22 mouse cellular contexts compared by ENCODE assay signal in the genomic region with DNA sequence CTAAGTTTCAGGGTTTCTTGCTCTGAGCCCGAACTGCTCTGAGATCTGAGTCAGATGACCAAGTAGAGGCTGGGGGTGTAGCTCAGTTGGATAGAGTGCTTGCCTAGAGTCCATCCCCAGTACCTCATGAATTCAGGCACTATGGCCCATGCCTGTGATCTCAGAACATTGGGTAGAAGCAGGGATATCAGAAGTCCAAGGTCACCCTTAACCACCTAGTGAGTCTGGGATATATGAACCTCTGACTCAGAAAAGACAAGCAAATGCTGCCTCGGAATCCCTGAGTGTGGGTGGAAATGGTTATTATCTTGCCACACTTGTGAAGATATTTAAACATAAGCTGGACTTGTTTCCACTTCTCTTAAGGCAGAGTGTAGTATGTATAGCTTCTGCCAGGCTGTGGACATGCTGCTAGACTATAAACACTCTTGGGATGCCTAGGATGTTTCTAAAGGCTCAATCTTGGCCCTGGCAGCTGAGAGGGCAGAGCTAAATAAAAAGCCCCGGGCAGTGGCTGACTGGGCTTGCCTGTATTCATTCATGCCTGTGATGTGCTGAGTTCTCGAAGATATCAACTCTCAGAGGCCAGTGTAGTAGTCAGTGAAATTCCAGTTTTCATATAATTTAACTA. TPM values are rescaled to one million over a fixed set of nuclear protein-coding genes. Genes with fewer than 3 reads are reported as not detected.
DNase-seq lines count a peak whose midpoint lies in the region; ATAC-seq lines count a peak whose summit lies in the region.
"Had no signal": no experiment of that assay in that cellular context is flagged by ENCODE, and none has a peak within 500 bp of the region (broad histone marks: within the 10 kb centered on the region; RNA-seq: fewer than 3 reads in every experiment).

No protein-coding gene starts in this region.

- intact Hi-C loops in heart, postnatal 36 days (cut with DNase I): no loop called here

- peak overlapping the region; percentile 28; the same call in 1 of the 2 replicates for H3K27ac ChIP-seq in heart, embryonic 12.5 days (ENCODE audit: poor library complexity, severe bottlenecking)
- peak overlapping the region; percentile 87 for H3K27ac ChIP-seq in heart, embryonic 16.5 days (ENCODE audit: low read length)
- H3K27ac ChIP-seq: forebrain, embryonic 12.5 days; hindbrain, embryonic 13.5 days; intestine, embryonic 15.5 days had no signal

- H3K36me3 ChIP-seq in heart, embryonic 12.5 days: no peaks in the 10 kb centered on the region
- no peaks in the 10 kb centered on the region for H3K36me3 ChIP-seq in heart, embryonic 16.5 days (ENCODE audit: control insufficient read depth, insufficient read depth)
- H3K36me3 ChIP-seq: forebrain, embryonic 12.5 days; G1E; hindbrain, embryonic 13.5 days; intestine, embryonic 15.5 days had no signal

- no peaks in the 10 kb centered on the region for H3K27me3 ChIP-seq in heart, embryonic 12.5 days (replicated peaks)
- H3K27me3 ChIP-seq in heart, embryonic 16.5 days (ENCODE audit: control insufficient read depth, insufficient read depth, low read length): no peaks in the 10 kb centered on the region
- H3K27me3 ChIP-seq: forebrain, embryonic 12.5 days; hindbrain, embryonic 13.5 days; intestine, embryonic 15.5 days; Patski had no signal

- no peak overlapping the region for H3K9ac ChIP-seq in heart, embryonic 12.5 days
- H3K9ac ChIP-seq in heart, embryonic 16.5 days (ENCODE audit: low read length): no peak overlapping the region
- H3K9ac ChIP-seq: forebrain, embryonic 12.5 days; hindbrain, embryonic 13.5 days; intestine, embryonic 15.5 days had no signal

- 51% methylated on average over 4 of the region's 4 CpGs for WGBS in heart, embryonic 12.5 days
- 41% methylated on average over 4 of the region's 4 CpGs for WGBS in heart, embryonic 16.5 days

- H3K4me3 ChIP-seq in heart, embryonic 12.5 days: no peak overlapping the region
- H3K4me3 ChIP-seq in heart, embryonic 16.5 days (ENCODE audit: low read length): no peak overlapping the region
- H3K4me3 ChIP-seq: forebrain, embryonic 12.5 days; hindbrain, embryonic 13.5 days; intestine, embryonic 15.5 days had no signal

- H3K4me1 ChIP-seq in heart, embryonic 12.5 days (replicated peaks): peaks cover 29% of the 10 kb centered on the region
- peaks cover 24% of the 10 kb centered on the region for H3K4me1 ChIP-seq in heart, embryonic 16.5 days (ENCODE audit: control insufficient read depth, insufficient read depth, low read length)
- H3K4me1 ChIP-seq: forebrain, embryonic 12.5 days; hindbrain, embryonic 13.5 days; intestine, embryonic 15.5 days had no signal

- no peak overlapping the region for H3K4me2 ChIP-seq in heart, embryonic 12.5 days
- H3K4me2 ChIP-seq in heart, embryonic 16.5 days (ENCODE audit: low read depth, low read length): no peak overlapping the region
- H3K4me2 ChIP-seq: forebrain, embryonic 12.5 days; hindbrain, embryonic 13.5 days; intestine, embryonic 15.5 days had no signal

- no peak for DNase-seq in heart, adult 18-20 months
- no peak for DNase-seq in heart, postnatal 36 days
- peak; percentile 56 for DNase-seq in Muller cell, postnatal 12 days (ENCODE audit: inconsistent ontology term)
- peak; percentile 65 for DNase-seq in brain, adult 2 months (ENCODE audit: low read depth, low spot score)
- DNase-seq in urinary bladder, postnatal 14 days (ENCODE audit: low spot score): no peak
- DNase-seq: adrenal gland, postnatal 14 days; B cell, adult 2 months; cerebellum, adult 2 months; cerebellum, postnatal 10 days; gastrocnemius, postnatal 14 days; kidney, adult 18-20 months had no signal

- ATAC-seq in heart, embryonic 12.5 days (ENCODE audit: insufficient number of reproducible peaks, low FRiP score): no peak
- peak; percentile 74 for ATAC-seq in heart, embryonic 16.5 days (replicated peaks; ENCODE audit: extremely low read depth, insufficient read depth, low FRiP score)
- ATAC-seq in granulocyte monocyte progenitor cell, adult 5-6 weeks (replicated peaks; ENCODE audit: poor library complexity, severe bottlenecking): no peak
- ATAC-seq: activated CD4-positive, CD25-positive, alpha-beta regulatory T cell, adult 4 months; CD4-positive, CD25-positive, alpha-beta regulatory T cell, adult 4 months; forebrain, embryonic 16.5 days; intestine, embryonic 15.5 days; Patski had no signal

- H3K9me3 ChIP-seq in heart, embryonic 12.5 days (replicated peaks): no peaks in the 10 kb centered on the region
- no peaks in the 10 kb centered on the region for H3K9me3 ChIP-seq in heart, embryonic 16.5 days (replicated peaks; ENCODE audit: control insufficient read depth, low read length)
- H3K9me3 ChIP-seq: forebrain, embryonic 12.5 days; G1E; hindbrain, embryonic 13.5 days; intestine, embryonic 15.5 days had no signal

RNA-seq across cellular contexts. Expression of a gene that starts 38.3 kb away (rescaled TPM):
- 3.3 and 3.6 TPM in 2 replicates for polyA plus RNA-seq in heart, embryonic 12.5 days (2016; fragmentation: Nextera tagmentation; extraction: Ambion mirVana)
- 10 to 100 TPM; 10.5 to 13.7 TPM for total RNA-seq in heart, adult 18-20 months (2021)
- 5.3 and 5.8 TPM in 2 replicates for polyA plus RNA-seq in heart, embryonic 16.5 days (2015; fragmentation: Nextera tagmentation; extraction: Ambion mirVana)
- total RNA-seq in heart, postnatal 36 days (2021): 10 to 100 TPM; 14.7 to 15.6 TPM
- 0.15 TPM in 1 of 2 replicates, not detected in the other for total RNA-seq in granulocyte monocyte progenitor cell, adult 5-6 weeks (2014; fragmentation: Nextera tagmentation)
- not detected in 2 replicates for total RNA-seq in granulocyte monocyte progenitor cell, adult 5-6 weeks (2017)
- polyA plus RNA-seq: G1E had no signal

Comparison
In these comparisons a context has a peak if more than half of its experiments do, and no peak if none do; other contexts are left out.
1. DNase-seq: peak in Muller cell, postnatal 12 days (single experiment) and brain, adult 2 months (single experiment); none in heart, adult 18-20 months (0 of 2), heart, postnatal 36 days (0 of 2) and urinary bladder, postnatal 14 days (single experiment).
2. RNA of a gene that starts 38.3 kb away (total RNA-seq): 14.7 to 15.6 TPM in heart, postnatal 36 days and 10.5 to 13.7 TPM in heart, adult 18-20 months; 0.15 TPM in granulocyte monocyte progenitor cell, adult 5-6 weeks; every median in the first group is over 4 times any median in the second.